Mouse (Mus musculus) heart, embryonic 16.5 days (tissue): ENCODE measurements around the gene Cdk5r2. TPM values are rescaled to one million over a fixed set of nuclear protein-coding genes. Genes with fewer than 3 reads are reported as not detected.

Source experiments
- ATAC-seq: fragments of 200-750 bp; cut with Nextera tagmentation; replicated peaks from 2 replicates; pipeline ENCODE4 v1.8.0; 2017; ENCODE audit warnings: moderate number of reproducible peaks; ENCODE audit not compliant: insufficient read depth, low FRiP score; ENCODE audit errors: extremely low read depth
- H3K27ac ChIP-seq: fragments of 300-500 bp; sonication (generic); 2 replicates; pipeline ENCODE4 v1.5.1; 2014; ENCODE audit warnings: mild to moderate bottlenecking, low read length, control low read depth, moderate library complexity
- H3K27me3 ChIP-seq: fragments of 300-500 bp; sonication (generic); 2 replicates; pipeline ENCODE4 v1.6.1; 2014; ENCODE audit warnings: low read length, mixed read lengths; ENCODE audit not compliant: control insufficient read depth, insufficient read depth
- H3K36me3 ChIP-seq: fragments of 300-500 bp; sonication (generic); 2 replicates; pipeline ENCODE4 v1.6.1; 2014; ENCODE audit not compliant: control insufficient read depth, insufficient read depth
- H3K4me1 ChIP-seq: fragments of 300-500 bp; sonication (generic); 2 replicates; pipeline ENCODE4 v1.6.1; 2014; ENCODE audit warnings: low read length, mixed read lengths; ENCODE audit not compliant: control insufficient read depth, insufficient read depth
- H3K4me2 ChIP-seq: fragments of 300-500 bp; sonication (generic); 2 replicates; pipeline ENCODE4 v1.6.1; 2014; ENCODE audit warnings: low read depth, mild to moderate bottlenecking, control low read depth, low read length
- H3K4me3 ChIP-seq: fragments of 300-500 bp; sonication (generic); 2 replicates; pipeline ENCODE4 v1.5.1; 2014; ENCODE audit warnings: mild to moderate bottlenecking, control low read depth, low read length
- H3K9ac ChIP-seq: fragments of 300-500 bp; sonication (generic); 2 replicates; pipeline ENCODE4 v1.6.1; 2014; ENCODE audit warnings: low read length, control low read depth
- H3K9me3 ChIP-seq: fragments of 300-500 bp; sonication (generic); replicated peaks from 2 replicates; pipeline ENCODE4 v1.6.1; 2016; ENCODE audit warnings: low read length; ENCODE audit not compliant: control insufficient read depth
- WGBS: fragments of 180-500 bp; shearing (Covaris S2); extraction: QIAGEN DNeasy Blood & Tissue Kit; methylation state at CpG from one replicate; pipeline ENCODE4 v1.1.7; 2014; 5-methylcytosine and 5-hydroxymethylcytosine counted together
- polyA plus RNA-seq: library from polyadenylated mRNA; unstranded; fragments of >200 nt; fragmentation: Nextera tagmentation; extraction: Ambion mirVana; gene quantifications from 2 replicates; pipeline ENCODE4 v1.2.1, GENCODE M21; 2015

Cdk5r2 gene
- polyA plus RNA-seq: not detected in 2 replicates

DNA sequence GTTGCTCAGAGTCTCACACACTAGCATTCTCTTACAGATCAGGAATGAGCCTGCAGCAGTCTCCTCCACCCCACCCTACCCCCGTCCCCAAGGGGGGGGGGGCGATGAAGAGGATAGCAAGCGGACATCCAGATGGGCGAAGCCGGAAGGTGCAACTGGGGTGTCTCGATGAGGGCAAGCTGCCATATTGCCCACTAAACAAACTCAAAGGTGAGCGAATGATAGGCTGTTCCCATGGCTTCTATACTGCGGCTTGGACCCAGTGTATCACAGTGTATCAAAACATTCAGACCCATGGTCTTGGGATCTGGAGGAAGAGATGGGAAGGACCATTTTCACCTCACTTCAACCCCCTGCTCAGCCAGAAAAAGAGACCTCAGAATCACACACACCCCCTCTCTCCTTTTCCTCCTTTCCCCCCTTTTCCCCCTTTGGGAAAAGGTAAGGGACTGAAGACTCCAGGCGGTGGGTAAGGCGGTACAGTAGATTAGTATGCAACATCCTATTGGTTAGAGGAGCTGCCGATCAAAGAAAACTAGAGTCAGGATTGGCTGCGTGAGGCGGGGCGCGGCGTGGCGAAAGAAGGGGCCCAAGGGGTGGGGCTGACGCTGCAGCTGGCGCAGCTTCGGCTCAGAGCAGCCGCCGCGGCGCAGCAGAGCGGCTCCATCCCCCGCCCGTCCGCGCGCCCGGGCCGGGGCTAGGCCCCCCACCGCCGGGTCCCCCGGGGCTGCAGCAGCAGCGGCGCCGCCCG is at the start of gene Cdk5r2:
Cdk5r2 (plus strand) TSS at position 629 of the 751 bp plus-strand sequence.
- H3K4me2 ChIP-seq: peak within 1 kb of the TSS; percentile 80
- peak; percentile 89 for ATAC-seq

DNA sequence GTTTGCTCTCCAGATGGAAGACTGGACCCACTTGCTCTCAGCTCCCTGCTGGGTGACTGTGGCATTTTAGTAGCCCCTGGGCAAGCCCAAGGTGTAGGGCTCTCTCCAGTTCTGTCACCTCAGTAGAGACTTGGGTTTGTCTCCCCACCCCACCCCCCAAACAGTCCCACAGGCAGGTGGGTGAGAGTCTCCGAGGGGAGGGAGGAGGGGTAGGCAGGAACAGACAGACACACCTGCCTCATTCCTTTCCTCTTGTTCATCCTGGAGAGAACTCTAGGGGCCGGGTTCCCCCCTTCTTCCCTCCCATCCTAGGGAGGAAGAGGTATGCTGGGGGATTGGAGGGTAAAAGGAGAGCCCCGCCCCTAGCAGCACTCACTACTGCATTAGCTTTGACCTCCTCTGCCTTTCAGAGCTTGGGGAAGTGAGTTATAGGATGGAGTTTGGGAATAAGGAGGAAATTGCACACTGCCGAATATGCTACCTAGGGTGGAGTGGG is 49.3 kb upstream of the Cdk5r2 start:
- Histone ChIP-seq H3K4me2 (no peak overlapping the region), H3K9me3 (no peaks in the 10 kb centered on the region), H3K4me1 (peaks cover 24% of the 10 kb centered on the region), H3K27me3 (peaks cover 92% of the 10 kb centered on the region), H3K4me3 (no peak overlapping the region), H3K27ac (no peak overlapping the region), H3K36me3 (no peaks in the 10 kb centered on the region), H3K9ac (no peak overlapping the region)
- WGBS: 37% methylated on average over 4 of the region's 4 CpGs
- ATAC-seq: no peak

More for the DNA sequence above, at the start of gene Cdk5r2:
- no peaks in the 10 kb centered on the region for H3K36me3 ChIP-seq
- H3K4me3 ChIP-seq: peak within 1 kb of the TSS; percentile 56
- 3% methylated on average over 24 of the region's 39 CpGs for WGBS
- H3K9ac ChIP-seq: peak within 1 kb of the TSS; percentile 23
- peaks cover 92% of the 10 kb centered on the region for H3K27me3 ChIP-seq
- no peak within 1 kb of the TSS for H3K27ac ChIP-seq
- H3K4me1 ChIP-seq: peaks cover 11% of the 10 kb centered on the region; the same call in 1 of the 2 replicates
- H3K9me3 ChIP-seq: no peaks in the 10 kb centered on the region

DNA sequence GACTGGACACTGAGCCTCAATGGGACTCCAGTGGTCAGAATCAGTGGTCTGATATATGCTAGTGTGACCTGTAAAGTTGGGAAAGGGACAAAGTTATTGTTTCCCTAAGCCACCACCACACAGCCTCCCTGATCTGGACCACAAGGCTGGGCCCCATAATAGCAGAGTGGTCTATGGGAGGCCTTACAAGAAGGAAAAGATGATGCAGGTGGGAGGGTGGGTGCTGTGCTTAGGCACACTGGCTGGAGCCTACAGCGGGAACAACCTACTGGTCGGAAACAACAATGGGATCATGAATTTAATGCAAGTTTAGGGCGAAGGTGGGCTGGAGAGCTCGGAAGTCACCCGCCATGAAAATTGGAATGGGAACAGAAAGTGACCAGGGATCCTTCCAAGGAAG is 48.9 kb upstream of the Cdk5r2 start:
- H3K36me3 ChIP-seq: no peaks in the 10 kb centered on the region
- no peaks in the 10 kb centered on the region for H3K9me3 ChIP-seq
- H3K27ac ChIP-seq: no peak overlapping the region
- H3K4me1 ChIP-seq: peaks cover 24% of the 10 kb centered on the region
- ATAC-seq: no peak
- no peak overlapping the region for H3K9ac ChIP-seq
- 15% methylated on average over 5 of the region's 5 CpGs for WGBS
- H3K27me3 ChIP-seq: peaks cover 87% of the 10 kb centered on the region
- no peak overlapping the region for H3K4me2 ChIP-seq
- H3K4me3 ChIP-seq: no peak overlapping the region

DNA sequence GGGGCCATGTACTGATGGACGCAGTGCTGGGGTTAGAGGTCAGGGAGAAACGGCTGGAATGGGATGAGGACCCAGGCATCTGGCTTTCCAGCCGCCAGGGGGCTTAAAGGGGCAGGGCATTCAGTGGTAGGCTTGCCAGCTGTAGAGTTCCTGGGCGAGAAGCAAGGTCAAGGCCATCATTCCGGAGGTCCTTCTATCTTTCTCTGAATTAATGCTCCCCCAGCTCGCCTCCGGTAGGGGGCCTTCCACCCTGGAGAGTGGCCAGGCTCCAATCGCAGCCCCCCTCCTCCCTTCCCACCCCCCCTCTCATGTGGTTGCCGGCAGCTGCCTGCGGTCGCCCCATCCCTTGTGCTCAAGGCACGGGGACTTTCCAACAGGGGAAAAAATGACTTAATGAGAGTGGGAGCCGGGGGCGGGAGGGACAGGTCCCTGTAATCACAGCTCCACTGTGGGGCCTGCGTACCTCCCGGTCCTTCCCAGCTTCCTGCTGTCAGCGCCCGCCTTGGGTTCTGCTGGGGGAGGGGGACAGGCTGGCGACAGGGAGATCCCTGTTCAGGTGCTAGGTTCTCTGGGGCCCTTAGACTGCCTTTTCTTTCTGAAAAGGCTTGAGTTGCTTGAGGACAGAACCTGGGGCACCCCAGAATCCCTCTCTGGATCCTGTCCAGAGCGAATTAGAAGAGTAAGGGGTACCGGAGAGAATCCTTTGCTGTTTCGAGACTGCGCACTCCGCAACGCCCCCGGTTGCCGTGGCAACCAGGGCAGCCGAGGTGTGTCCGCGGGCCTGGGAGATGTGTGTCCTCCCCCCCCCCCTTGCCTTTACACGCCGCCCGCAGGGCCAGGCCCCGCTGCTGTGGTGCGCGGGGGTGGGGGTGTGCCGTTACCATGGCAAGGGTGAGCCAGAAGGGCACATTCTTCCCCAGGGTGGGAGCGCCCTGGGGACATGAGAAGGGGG is 48.1 kb upstream of the Cdk5r2 start:
- H3K4me2 ChIP-seq: peak overlapping the region; percentile 58
- under 1% methylated on average over 37 of the region's 38 CpGs for WGBS
- no peak for ATAC-seq
- H3K27me3 ChIP-seq: peaks cover 84% of the 10 kb centered on the region
- no peaks in the 10 kb centered on the region for H3K9me3 ChIP-seq
- H3K4me1 ChIP-seq: peaks cover 24% of the 10 kb centered on the region
- peak overlapping the region; percentile 32; the same call in 1 of the 2 replicates for H3K9ac ChIP-seq
- no peaks in the 10 kb centered on the region for H3K36me3 ChIP-seq
- H3K4me3 ChIP-seq: peak overlapping the region; percentile 34
- H3K27ac ChIP-seq: no peak overlapping the region

DNA sequence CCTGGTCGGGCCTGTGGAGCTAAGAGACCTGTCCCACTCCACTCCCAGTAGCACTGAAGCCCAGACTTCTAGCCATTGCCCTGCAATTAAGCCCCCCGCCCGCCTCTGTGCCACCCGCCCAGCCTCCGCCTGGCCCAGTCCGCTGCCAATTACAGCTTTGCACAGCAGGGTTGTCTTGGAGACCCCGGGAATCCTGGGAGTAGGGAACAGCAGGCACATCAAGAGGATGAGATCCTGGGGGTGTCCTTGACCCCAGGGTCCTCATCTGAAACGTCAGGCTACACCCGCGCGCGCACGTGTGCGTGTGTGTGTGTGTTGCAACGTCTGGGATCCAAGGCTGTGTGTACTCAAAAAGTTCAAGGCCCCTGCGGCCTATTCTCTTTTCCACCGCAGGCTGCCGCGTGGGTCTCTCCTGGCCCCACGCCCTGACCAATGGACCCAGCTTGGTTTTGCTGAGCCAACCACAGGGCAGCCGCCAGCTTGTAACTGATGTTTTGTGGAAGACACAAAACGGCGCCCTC is 47.1 kb upstream of the Cdk5r2 start:
- Histone ChIP-seq H3K9ac (no peak overlapping the region), H3K4me2 (peak overlapping the region; percentile 63), H3K27me3 (peaks cover 75% of the 10 kb centered on the region), H3K9me3 (no peaks in the 10 kb centered on the region), H3K4me1 (peaks cover 24% of the 10 kb centered on the region), H3K27ac (no peak overlapping the region), H3K4me3 (no peak overlapping the region), H3K36me3 (no peaks in the 10 kb centered on the region)
- 14% methylated on average over 23 of the region's 23 CpGs for WGBS
- ATAC-seq: no peak

DNA sequence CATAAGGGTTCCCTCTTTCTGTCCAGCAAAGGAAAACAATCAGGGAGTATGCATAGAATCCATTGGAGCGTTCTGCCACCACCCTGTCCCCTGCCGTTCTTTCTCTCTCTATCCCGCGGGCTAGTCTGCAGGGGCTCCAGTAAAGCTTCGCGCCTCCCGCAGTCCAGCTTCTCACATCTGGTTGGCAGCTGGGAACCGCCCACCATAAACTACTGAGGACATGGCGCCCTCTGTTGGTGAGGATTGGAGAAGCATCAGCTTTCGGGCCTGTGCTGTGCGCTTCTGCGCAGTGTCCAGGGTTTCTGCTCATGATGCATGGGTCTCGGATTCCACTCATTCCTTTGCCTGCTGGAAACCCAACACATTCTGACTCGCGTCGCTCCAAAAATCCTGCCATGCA is 46.7 kb upstream of the Cdk5r2 start:
- Histone ChIP-seq H3K36me3 (no peaks in the 10 kb centered on the region), H3K27me3 (peaks cover 70% of the 10 kb centered on the region), H3K4me2 (peak overlapping the region; percentile 63), H3K4me1 (peaks cover 24% of the 10 kb centered on the region), H3K4me3 (peak overlapping the region; percentile 30), H3K9ac (no peak overlapping the region), H3K9me3 (no peaks in the 10 kb centered on the region), H3K27ac (no peak overlapping the region)
- under 1% methylated on average over 16 of the region's 16 CpGs for WGBS
- ATAC-seq: peak; percentile 64

DNA sequence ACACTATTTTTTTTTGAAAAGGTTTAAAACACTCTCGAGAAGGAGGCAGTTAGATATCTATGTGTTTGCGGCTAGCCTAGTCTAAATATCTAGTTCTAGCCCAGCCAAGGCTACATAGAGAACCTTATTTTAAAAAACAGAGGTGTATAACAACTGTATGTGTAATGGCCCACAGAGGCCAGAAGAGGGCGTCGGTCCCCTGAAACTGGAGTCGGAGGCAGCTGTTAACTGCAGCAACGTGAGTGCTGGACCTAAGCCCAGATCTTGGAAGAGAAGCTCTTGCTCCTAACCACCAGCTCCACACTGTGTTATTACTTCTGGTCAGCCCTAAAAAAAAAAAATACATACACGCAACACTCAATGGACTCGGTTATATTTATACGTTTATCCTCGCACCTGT is 45.7 kb upstream of the Cdk5r2 start:
- H3K4me3 ChIP-seq: no peak overlapping the region
- H3K9ac ChIP-seq: no peak overlapping the region
- no peaks in the 10 kb centered on the region for H3K9me3 ChIP-seq
- H3K36me3 ChIP-seq: no peaks in the 10 kb centered on the region
- WGBS: 57% methylated on average over 10 of the region's 10 CpGs
- no peak for ATAC-seq
- H3K4me2 ChIP-seq: no peak overlapping the region
- H3K27me3 ChIP-seq: peaks cover 62% of the 10 kb centered on the region
- H3K4me1 ChIP-seq: peaks cover 16% of the 10 kb centered on the region
- H3K27ac ChIP-seq: no peak overlapping the region

DNA sequence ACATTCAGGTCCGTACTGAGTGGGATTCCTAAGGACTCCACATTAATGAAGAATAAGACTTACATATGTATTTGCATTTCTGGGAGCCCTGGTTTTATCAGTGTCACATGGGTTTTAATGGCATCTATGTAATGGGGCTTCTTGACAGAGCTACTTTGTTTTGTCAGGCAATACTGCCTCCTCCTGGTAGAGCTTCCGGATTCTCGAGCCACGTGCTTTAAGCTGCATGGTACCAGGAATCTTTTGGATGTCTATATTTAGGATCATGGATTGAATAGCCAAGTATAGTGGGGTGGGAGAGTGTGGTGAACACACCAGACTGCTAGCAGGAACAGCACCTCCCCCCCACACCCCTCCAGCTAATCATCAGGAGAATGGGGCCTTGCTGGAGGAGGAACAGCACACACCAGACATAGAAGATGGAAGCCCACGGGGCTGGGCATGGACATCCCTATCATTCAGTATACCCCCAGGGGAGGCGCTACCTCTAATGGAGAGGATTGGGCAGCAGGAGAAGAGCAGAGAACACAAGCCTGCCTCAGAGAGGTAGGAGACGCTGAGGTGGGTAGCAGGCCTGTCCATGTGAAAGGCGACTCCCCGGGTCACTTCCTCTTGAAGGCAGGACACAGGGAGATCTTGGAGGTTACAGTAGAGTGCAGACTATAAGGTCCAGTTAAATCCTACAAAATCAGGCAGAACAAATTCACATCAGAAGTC is 39.6 kb upstream of the Cdk5r2 start:
- 0 out of 2 replicates have a peak, but pooled peaks cover 4% of the 10 kb centered on the region for H3K27me3 ChIP-seq
- no peak overlapping the region for H3K27ac ChIP-seq
- ATAC-seq: no peak
- WGBS: 63% methylated on average over 9 of the region's 9 CpGs
- H3K9ac ChIP-seq: no peak overlapping the region
- H3K4me2 ChIP-seq: no peak overlapping the region
- no peaks in the 10 kb centered on the region for H3K9me3 ChIP-seq
- no peaks in the 10 kb centered on the region for H3K36me3 ChIP-seq
- H3K4me3 ChIP-seq: no peak overlapping the region
- peaks cover 2% of the 10 kb centered on the region; the same call in 1 of the 2 replicates for H3K4me1 ChIP-seq
